Mouse (Mus musculus): ENCODE measurements around the gene Cldn12.

The Cldn12 gene

DNA sequence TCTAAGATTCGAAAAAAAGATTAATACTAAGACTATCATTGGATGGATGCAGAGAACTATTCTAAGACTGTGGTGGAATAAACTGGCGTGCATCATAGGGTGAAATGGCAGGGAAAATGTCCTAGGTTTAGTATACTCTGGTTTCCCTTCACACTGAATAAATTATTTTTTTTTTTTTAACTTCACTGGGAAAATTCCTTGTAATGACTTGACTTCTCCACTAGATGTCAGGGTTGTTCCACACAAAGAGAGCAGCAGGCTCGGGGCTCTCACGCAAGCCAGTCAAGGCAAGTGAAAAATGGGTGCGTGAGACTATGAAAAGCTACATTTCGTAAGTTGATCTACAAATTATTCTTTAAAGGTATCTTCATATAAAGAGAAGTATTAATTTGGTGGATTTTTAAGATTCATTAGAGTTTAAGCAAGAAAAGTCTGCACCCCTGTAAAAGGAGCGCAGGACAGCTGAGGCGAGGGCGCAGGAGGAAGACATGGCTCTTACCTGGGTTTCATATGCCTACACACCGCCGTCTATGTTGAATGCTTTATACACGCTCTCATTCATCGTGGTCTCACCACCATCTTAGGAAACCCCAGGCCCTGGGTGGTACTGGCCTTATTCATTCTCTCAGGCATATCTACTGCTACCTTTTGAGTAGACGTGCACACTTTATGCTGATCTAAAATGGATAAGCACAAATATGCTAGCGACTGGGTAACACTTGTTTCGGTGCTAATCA, 20.3 kb downstream of the Cldn12 start:
- no peak for DNase-seq

DNA sequence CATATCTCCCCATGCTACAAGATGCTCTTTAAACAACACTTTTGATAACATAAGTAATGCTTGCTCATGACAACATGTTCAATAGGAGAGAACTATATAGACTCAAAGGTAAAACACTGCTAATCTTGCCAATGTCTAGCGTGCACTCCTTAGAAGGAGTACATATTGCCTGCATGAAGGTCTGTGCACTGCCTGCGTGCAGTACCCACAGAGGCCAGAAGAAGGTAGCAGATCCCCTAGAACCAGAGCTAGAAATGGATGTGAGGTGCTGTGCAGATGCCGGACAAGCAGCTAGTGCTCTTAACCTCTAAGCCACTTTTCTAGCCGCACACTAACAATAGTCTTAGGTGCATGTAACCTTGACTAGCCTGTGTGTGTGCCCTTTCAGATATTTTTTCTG, 22.6 kb downstream of the Cldn12 start:
- no peak for DNase-seq

DNA sequence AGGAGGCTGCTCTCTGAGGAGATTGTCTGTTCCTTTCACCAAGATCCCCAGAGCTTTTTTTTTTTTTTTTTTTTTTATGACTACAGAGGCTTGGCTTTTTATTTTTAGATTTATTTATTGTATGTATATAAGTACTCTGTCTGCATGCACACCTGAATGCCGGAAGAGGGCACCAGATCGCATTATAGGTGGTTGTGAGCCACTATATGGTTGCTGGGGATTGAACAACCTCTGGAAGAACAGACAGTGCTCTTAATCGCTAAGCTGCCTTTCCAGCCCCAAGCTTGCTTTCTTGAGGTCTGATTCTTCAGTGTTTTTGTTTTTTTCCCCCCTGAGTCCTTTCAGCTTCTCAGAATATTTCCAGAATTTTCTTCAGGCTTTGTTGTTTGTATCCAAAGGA, 28.7 kb downstream of the Cldn12 start:
- DNase-seq = no peak

DNA sequence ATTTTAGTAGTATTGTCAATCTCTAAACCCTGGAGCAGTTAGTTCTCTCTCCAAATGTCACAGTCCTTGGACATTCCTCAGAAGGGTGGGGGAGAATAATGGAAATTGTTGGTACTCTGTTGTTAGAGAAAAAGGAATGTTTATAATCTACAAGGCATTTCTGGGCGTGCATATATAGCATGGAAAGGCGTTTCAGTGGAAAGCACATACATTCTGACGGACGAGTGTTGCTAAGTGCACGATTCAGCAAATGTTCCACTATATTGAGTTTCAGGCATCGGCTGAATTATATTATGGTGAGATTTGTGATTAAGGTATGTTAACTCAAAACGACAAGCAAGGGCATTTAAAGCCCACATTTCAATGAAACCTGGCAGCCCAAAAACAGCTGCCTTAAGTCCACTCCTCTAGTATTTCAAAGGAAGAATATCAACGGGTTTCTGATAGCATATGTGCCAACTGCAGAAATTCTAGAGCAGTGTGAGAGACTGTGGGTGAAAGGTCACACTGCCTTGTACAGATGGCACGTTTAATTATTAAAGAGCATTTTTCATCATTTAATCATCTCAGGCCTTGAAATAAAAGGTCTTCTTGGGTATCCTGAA, 31.4 kb downstream of the Cldn12 start:
- no peak for DNase-seq

DNA sequence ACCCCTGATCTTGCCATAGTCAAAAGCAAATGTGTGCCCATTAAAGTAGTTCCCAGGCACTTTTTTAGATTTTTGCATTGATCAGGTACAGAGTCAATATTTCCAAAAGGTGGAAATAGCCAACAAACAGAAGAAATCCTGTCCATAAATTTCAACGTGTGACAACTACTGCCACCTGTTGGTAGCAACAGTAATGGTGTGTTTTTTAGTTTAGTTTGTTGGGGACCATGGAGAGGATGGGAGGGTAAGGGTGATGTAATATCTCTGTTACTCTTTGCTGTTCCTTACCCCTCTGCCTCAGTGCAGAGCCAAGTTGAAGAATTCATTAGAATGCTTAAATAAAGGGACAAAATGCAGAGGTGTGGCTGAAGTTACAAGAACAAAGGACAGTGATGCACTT, 33.1 kb downstream of the Cldn12 start:
- no peak for DNase-seq

DNA sequence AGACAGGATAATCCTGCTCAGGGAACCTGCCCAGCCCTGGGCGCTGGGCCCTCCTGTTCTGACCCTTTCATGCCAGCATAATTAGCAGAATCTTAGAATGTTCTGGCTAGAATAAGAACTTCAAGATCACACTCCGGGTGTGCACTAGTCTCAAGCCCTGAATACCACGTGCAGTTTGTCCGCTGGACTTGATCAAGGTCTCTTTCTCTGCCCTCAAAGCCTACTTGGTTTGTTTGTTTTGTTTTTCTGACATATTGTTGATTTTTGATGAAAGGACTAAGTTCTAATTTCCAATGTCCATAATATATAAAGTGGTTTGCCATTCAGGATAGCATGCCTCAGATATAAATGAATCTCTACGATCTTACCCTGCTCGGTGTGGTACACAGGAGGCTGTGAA, 35.7 kb downstream of the Cldn12 start, which contains the start of gene 1700015F17Rik:
Gene 1700015F17Rik (minus strand): TSS at position 101 of the 400 bp plus-strand sequence.
- no peak for DNase-seq

DNA sequence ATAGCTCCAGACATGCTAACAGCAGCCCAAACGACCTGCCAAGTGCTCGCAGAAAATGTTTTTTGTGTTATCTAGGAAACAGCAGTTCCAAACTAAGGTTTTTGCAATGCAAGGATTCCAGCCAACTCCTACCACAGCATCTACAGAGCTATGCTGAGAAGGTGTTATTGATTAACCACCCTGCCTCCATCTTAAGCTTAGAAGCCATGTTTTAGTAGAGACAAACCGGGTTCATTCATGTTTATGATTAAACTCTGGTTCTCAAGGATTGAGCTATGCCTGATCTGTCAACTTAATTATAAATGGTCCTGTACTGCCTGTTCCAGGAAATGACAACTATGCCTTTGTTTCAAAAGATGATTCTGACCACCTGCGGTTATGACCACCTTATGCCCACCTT, 38.6 kb downstream of the Cldn12 start:
- no peak for DNase-seq

DNA sequence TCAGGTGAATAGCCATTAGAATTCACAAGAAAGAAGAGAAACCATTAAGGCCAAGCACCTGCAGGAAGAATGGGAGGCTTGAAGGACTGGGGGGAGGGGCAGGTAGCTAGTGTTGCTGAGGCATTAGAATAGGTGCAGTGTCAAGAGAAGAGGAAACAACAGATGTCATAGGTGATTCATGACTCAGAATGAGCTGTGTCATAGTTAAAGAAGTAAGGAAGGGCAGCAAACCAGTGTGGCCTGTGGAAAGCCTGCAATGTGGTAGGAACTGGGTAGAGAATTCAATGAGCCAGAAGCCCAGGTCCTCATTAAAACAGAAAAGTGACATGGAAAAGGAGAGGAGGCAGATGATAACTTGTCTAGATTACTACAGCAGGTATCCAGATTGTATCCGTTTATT, 49.5 kb downstream of the Cldn12 start:
- no peak for DNase-seq
